ENCODE assay signal across 8 mouse cellular contexts in genomic region chr10:95515293-95515931, GRCm38 (mm10). TPM values are rescaled to one million over a fixed set of nuclear protein-coding genes. Genes with fewer than 3 reads are reported as not detected.
DNase-seq lines count a peak whose midpoint lies in the region; ATAC-seq and TF ChIP-seq lines count a peak whose summit lies in the region.

No protein-coding gene starts in this region.

- H3K9ac ChIP-seq in ES-Bruce4 (ENCODE audit: low read depth, poor library complexity, severe bottlenecking) = peak overlapping the region; percentile 94
- H3K9ac ChIP-seq in hindbrain, embryonic 16.5 days (ENCODE audit: low read depth, low read length) = peak overlapping the region; percentile 83
- H3K9ac ChIP-seq in liver, embryonic 13.5 days = peak overlapping the region; percentile 98

- peaks cover 49% of the 10 kb centered on the region for H3K79me2 ChIP-seq in myocyte (ENCODE audit: control insufficient read depth, insufficient read depth)

- H3K27ac ChIP-seq in ES-Bruce4 (ENCODE audit: insufficient read depth, low read length) = peak overlapping the region; percentile 55
- peak overlapping the region; percentile 98 for H3K27ac ChIP-seq in hindbrain, embryonic 16.5 days (ENCODE audit: low read depth, low read length)
- peak overlapping the region; percentile 96 for H3K27ac ChIP-seq in liver, embryonic 13.5 days

- peak; percentile 72 for ATAC-seq in hindbrain, embryonic 16.5 days
- ATAC-seq in liver, embryonic 13.5 days (ENCODE audit: low read depth) = peak; percentile 54

- 0% methylated on average over 37 of the region's 80 CpGs for WGBS in hindbrain, embryonic 16.5 days
- under 1% methylated on average over 80 of the region's 80 CpGs for WGBS in liver, embryonic 13.5 days (ENCODE audit: insufficient replicate concordance)

- H3K36me3 ChIP-seq in ES-Bruce4 (ENCODE audit: control insufficient read depth, insufficient read depth, low read length, poor library complexity, severe bottlenecking) = peaks cover 2% of the 10 kb centered on the region; the same call in 1 of the 2 replicates
- no peaks in the 10 kb centered on the region for H3K36me3 ChIP-seq in hindbrain, embryonic 16.5 days (ENCODE audit: control insufficient read depth, insufficient read depth, low read length)
- 0 out of 2 replicates have a peak, but pooled peaks cover 6% of the 10 kb centered on the region for H3K36me3 ChIP-seq in liver, embryonic 13.5 days
- peaks cover 4% of the 10 kb centered on the region for H3K36me3 ChIP-seq in myocyte (ENCODE audit: control insufficient read depth, insufficient read depth)

- no peaks in the 10 kb centered on the region for H3K27me3 ChIP-seq in ES-Bruce4 (ENCODE audit: control insufficient read depth, insufficient read depth, low read length, poor library complexity, severe bottlenecking)
- H3K27me3 ChIP-seq in hindbrain, embryonic 16.5 days (replicated peaks; ENCODE audit: control insufficient read depth, insufficient read depth, low read length) = no peaks in the 10 kb centered on the region
- no peaks in the 10 kb centered on the region for H3K27me3 ChIP-seq in liver, embryonic 13.5 days
- H3K27me3 ChIP-seq in myocyte (ENCODE audit: control insufficient read depth, insufficient read depth, insufficient read length) = no peaks in the 10 kb centered on the region

- no peak for TF ChIP-seq CTCF in ES-Bruce4 (IDR thresholded peaks at IDR 0.05; ENCODE audit: low read depth, low read length)

- TF ChIP-seq POLR2A in ES-Bruce4 (IDR thresholded peaks at IDR 0.05; ENCODE audit: insufficient read depth, low read length) (no peak), myocyte (IDR thresholded peaks at IDR 0.05; ENCODE audit: insufficient read length, low read depth) (no peak)

- H3ac ChIP-seq in myocyte (ENCODE audit: control insufficient read depth, insufficient read length) = peak overlapping the region; percentile 89

- H3K4me3 ChIP-seq in ES-Bruce4 (ENCODE audit: low read depth, low read length) (peak overlapping the region; percentile 99), myocyte (peak overlapping the region; percentile 65)
- peak overlapping the region; percentile 71 for H3K4me3 ChIP-seq in hindbrain, embryonic 16.5 days (ENCODE audit: low read length)
- peak overlapping the region; percentile 82 for H3K4me3 ChIP-seq in liver, embryonic 13.5 days (replicated peaks)

- peak; percentile 68 for DNase-seq in A20 (ENCODE audit: low read depth, low spot score)
- DNase-seq in cerebellum, adult 18-20 months = peak; percentile 58 to 76
- DNase-seq in frontal cortex, postnatal 10 days (ENCODE audit: low spot score in 2 of 2) = peak; percentile 28 to 55
- peak; percentile 53 for DNase-seq in liver, embryonic 13.5 days
- no peak for DNase-seq in layer of hippocampus, adult 9-10 months (ENCODE audit: low spot score)

- H3K4me1 ChIP-seq in ES-Bruce4 (ENCODE audit: control insufficient read depth, insufficient read depth, low read length) = peaks cover 4% of the 10 kb centered on the region
- peaks cover 13% of the 10 kb centered on the region for H3K4me1 ChIP-seq in hindbrain, embryonic 16.5 days (ENCODE audit: control insufficient read depth, insufficient read depth, low read depth, low read length)
- peaks cover 50% of the 10 kb centered on the region for H3K4me1 ChIP-seq in liver, embryonic 13.5 days (replicated peaks)

- no peaks in the 10 kb centered on the region for H3K9me3 ChIP-seq in ES-Bruce4 (replicated peaks; ENCODE audit: control insufficient read depth, insufficient read depth, low read length, poor library complexity, severe bottlenecking)
- H3K9me3 ChIP-seq in hindbrain, embryonic 16.5 days (ENCODE audit: control insufficient read depth, low read length) = no peaks in the 10 kb centered on the region
- 0 out of 2 replicates have a peak, but pooled peaks cover 2% of the 10 kb centered on the region for H3K9me3 ChIP-seq in liver, embryonic 13.5 days (replicated peaks)

- TF ChIP-seq EP300 in ES-Bruce4 (IDR thresholded peaks at IDR 0.05; ENCODE audit: insufficient read depth, low read depth, low read length) = no peak

- H3K4me2 ChIP-seq in hindbrain, embryonic 16.5 days (ENCODE audit: low read length) = peak overlapping the region; percentile 84
- H3K4me2 ChIP-seq in liver, embryonic 13.5 days = peak overlapping the region; percentile 82
- H3K4me2 ChIP-seq in myocyte (ENCODE audit: low read depth) = peak overlapping the region; percentile 84

TF ChIP-seq in myocyte, 11 proteins besides CTCF, POLR2A, EP300 and RAD21:
- TF ChIP-seq TCF3 (IDR thresholded peaks at IDR 0.05; ENCODE audit: insufficient read length, low read depth) = no peak
- no peak for TF ChIP-seq SRF (IDR thresholded peaks at IDR 0.05; ENCODE audit: control insufficient read depth, insufficient read length, low read depth)
- TF ChIP-seq POLR2AphosphoS2 (IDR thresholded peaks at IDR 0.05; ENCODE audit: insufficient read length, low read depth) = no peak
- no peak for TF ChIP-seq MYOG (IDR thresholded peaks at IDR 0.05; ENCODE audit: control insufficient read depth in 1 of 3, insufficient read depth in 1 of 3, insufficient read length in 2 of 3, low read depth in 2 of 3)
- no peak for TF ChIP-seq MYOD1 (IDR thresholded peaks at IDR 0.05; ENCODE audit: control insufficient read depth in 1 of 3, insufficient read length in 2 of 3, low read depth in 2 of 3)
- TF ChIP-seq E2F4 (IDR thresholded peaks at IDR 0.05; ENCODE audit: insufficient read depth) = no peak
- no peak for TF ChIP-seq TCF12 (IDR thresholded peaks at IDR 0.05; ENCODE audit: insufficient read depth, poor library complexity, severe bottlenecking)
- no peak for TF ChIP-seq CEBPB (IDR thresholded peaks at IDR 0.05; ENCODE audit: insufficient read depth, poor library complexity, severe bottlenecking)
- no peak for TF ChIP-seq REST (IDR thresholded peaks at IDR 0.05; ENCODE audit: insufficient read depth, insufficient read length)
- no peak for TF ChIP-seq USF1 (IDR thresholded peaks at IDR 0.05; ENCODE audit: low read depth)
- TF ChIP-seq MAX (IDR thresholded peaks at IDR 0.05; ENCODE audit: low read depth) = no peak

RNA-seq across cellular contexts. Expression of gene Ube2n, which starts 0.5 kb away (rescaled TPM):
- polyA plus RNA-seq in ES-Bruce4 (2011; ENCODE audit: insufficient read depth, insufficient read length, low read depth, missing spikeins) = 280 and 301 TPM in 2 replicates
- 387 and 395 TPM in 2 replicates for polyA plus RNA-seq in hindbrain, embryonic 16.5 days (2015; fragmentation: Nextera tagmentation; extraction: Ambion mirVana)
- 183 and 200 TPM in 2 replicates for polyA plus RNA-seq in liver, embryonic 13.5 days (2015; fragmentation: Nextera tagmentation; extraction: Ambion mirVana)
- polyA plus RNA-seq in myocyte (2012; fragmentation: generic; extraction: Trizol) = 157 TPM

RNA-seq across cellular contexts. Expression of gene Mrpl42, which starts 13.7 kb away (rescaled TPM):
- polyA plus RNA-seq in ES-Bruce4 (2011; ENCODE audit: insufficient read depth, insufficient read length, low read depth, missing spikeins) (238 and 240 TPM in 2 replicates), myocyte (2012; fragmentation: generic; extraction: Trizol) (177 TPM)
- 260 and 270 TPM in 2 replicates for polyA plus RNA-seq in hindbrain, embryonic 16.5 days (2015; fragmentation: Nextera tagmentation; extraction: Ambion mirVana)
- polyA plus RNA-seq in liver, embryonic 13.5 days (2015; fragmentation: Nextera tagmentation; extraction: Ambion mirVana) = 255 and 265 TPM in 2 replicates

RNA-seq across cellular contexts. Expression of gene Nudt4, which starts 48.5 kb away (rescaled TPM):
- polyA plus RNA-seq in ES-Bruce4 (2011; ENCODE audit: insufficient read depth, insufficient read length, low read depth, missing spikeins) (128 and 133 TPM in 2 replicates), myocyte (2012; fragmentation: generic; extraction: Trizol) (36.8 TPM)
- 60.7 and 67.8 TPM in 2 replicates for polyA plus RNA-seq in hindbrain, embryonic 16.5 days (2015; fragmentation: Nextera tagmentation; extraction: Ambion mirVana)
- 81.7 and 96.5 TPM in 2 replicates for polyA plus RNA-seq in liver, embryonic 13.5 days (2015; fragmentation: Nextera tagmentation; extraction: Ambion mirVana)
